ENCODE assay signal across 14 mouse cellular contexts in the genomic region with DNA sequence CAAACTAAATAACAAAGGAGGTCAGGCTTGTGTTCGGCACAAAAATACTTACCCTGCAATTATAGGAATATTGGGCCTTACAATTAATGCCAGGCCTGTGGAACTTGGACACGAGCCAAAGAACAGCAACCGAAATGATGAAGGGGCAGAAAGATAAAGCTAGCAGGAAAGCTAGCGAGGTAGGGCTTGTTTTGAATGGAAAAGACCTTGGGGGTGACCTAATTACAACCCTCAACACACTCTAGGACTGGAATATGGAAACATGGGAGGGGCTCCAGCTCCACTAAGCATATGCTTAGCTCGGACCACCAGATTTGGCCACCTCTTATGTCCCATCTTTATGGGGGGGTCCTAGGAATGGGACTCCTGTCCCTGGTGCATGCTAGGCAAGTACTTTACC.
DNase-seq lines count a peak whose midpoint lies in the region; ATAC-seq and TF ChIP-seq lines count a peak whose summit lies in the region.
"Had no signal": no experiment of that assay in that cellular context is flagged by ENCODE, and none has a peak within 500 bp of the region (broad histone marks: within the 10 kb centered on the region; RNA-seq: fewer than 3 reads in every experiment).

No protein-coding gene starts in this region.

- no peaks in the 10 kb centered on the region for H3K9me3 ChIP-seq in hindbrain, postnatal 0 days (ENCODE audit: low read length)
- H3K9me3 ChIP-seq in hindbrain, embryonic 14.5 days (ENCODE audit: control insufficient read depth, low read length), result no peaks in the 10 kb centered on the region
- no peaks in the 10 kb centered on the region for H3K9me3 ChIP-seq in neural tube, embryonic 15.5 days (replicated peaks)
- no peaks in the 10 kb centered on the region for H3K9me3 ChIP-seq in intestine, embryonic 16.5 days (ENCODE audit: control insufficient read depth, low read length)

- H3K36me3 ChIP-seq in hindbrain, postnatal 0 days (ENCODE audit: insufficient read depth, low read length), result no peaks in the 10 kb centered on the region
- no peaks in the 10 kb centered on the region for H3K36me3 ChIP-seq in hindbrain, embryonic 14.5 days (replicated peaks; ENCODE audit: control insufficient read depth, insufficient read depth)
- H3K36me3 ChIP-seq in neural tube, embryonic 15.5 days, result no peaks in the 10 kb centered on the region
- H3K36me3 ChIP-seq in intestine, embryonic 16.5 days (ENCODE audit: control insufficient read depth, insufficient read depth, low read length), result no peaks in the 10 kb centered on the region

- DNase-seq in hindbrain, postnatal 0 days (ENCODE audit: low spot score), result peak; percentile 12
- no peak for DNase-seq in hindbrain, embryonic 14.5 days (ENCODE audit: low spot score)
- no peak for DNase-seq in neural tube, embryonic 10.5 days (ENCODE audit: extremely low spot score, low spot score)
- DNase-seq in embryo, embryonic 9.5 days (ENCODE audit: extremely low spot score), result no peak
- DNase-seq in urinary bladder, postnatal 4 days (ENCODE audit: low spot score in 2 of 2), result no peak
- DNase-seq: cerebellum, adult 9-11 months; gastrocnemius, postnatal 10 days; spleen, adult 18-20 months had no signal

- no peak overlapping the region for H3K27ac ChIP-seq in hindbrain, postnatal 0 days
- no peak overlapping the region for H3K27ac ChIP-seq in hindbrain, embryonic 14.5 days
- H3K27ac ChIP-seq in neural tube, embryonic 15.5 days (replicated peaks), result no peak overlapping the region
- H3K27ac ChIP-seq in intestine, embryonic 16.5 days (ENCODE audit: low read length), result no peak overlapping the region
- H3K27ac ChIP-seq: macrophage had no signal

- no peaks in the 10 kb centered on the region for H3K4me1 ChIP-seq in hindbrain, postnatal 0 days (ENCODE audit: insufficient read depth, low read length)
- H3K4me1 ChIP-seq in hindbrain, embryonic 14.5 days (replicated peaks; ENCODE audit: control insufficient read depth, insufficient read depth, low read length), result no peaks in the 10 kb centered on the region
- H3K4me1 ChIP-seq in neural tube, embryonic 15.5 days, result no peaks in the 10 kb centered on the region
- H3K4me1 ChIP-seq in intestine, embryonic 16.5 days (ENCODE audit: control insufficient read depth, insufficient read depth, low read length), result no peaks in the 10 kb centered on the region; the same call in 1 of the 2 replicates

- no peak overlapping the region for H3K4me3 ChIP-seq in hindbrain, postnatal 0 days (ENCODE audit: low read length)
- no peak overlapping the region for H3K4me3 ChIP-seq in hindbrain, embryonic 14.5 days (replicated peaks; ENCODE audit: low read length)
- H3K4me3 ChIP-seq in neural tube, embryonic 15.5 days (replicated peaks), result no peak overlapping the region
- H3K4me3 ChIP-seq in intestine, embryonic 16.5 days (ENCODE audit: low read length), result peak overlapping the region; percentile 7

- no peak for ATAC-seq in hindbrain, postnatal 0 days
- no peak for ATAC-seq in hindbrain, embryonic 14.5 days (ENCODE audit: low FRiP score)
- ATAC-seq in neural tube, embryonic 15.5 days (ENCODE audit: low FRiP score), result no peak
- ATAC-seq in intestine, embryonic 16.5 days, result 0 out of 2 replicates have a peak, but pooled peaks have one; percentile 26
- ATAC-seq: CD4-positive, CD25-positive, alpha-beta regulatory T cell, adult 4 months; Patski had no signal

- H3K4me2 ChIP-seq in hindbrain, postnatal 0 days (ENCODE audit: low read depth, low read length), result no peak overlapping the region
- H3K4me2 ChIP-seq in hindbrain, embryonic 14.5 days (replicated peaks), result no peak overlapping the region
- H3K4me2 ChIP-seq in neural tube, embryonic 15.5 days, result peak overlapping the region; percentile 13; the same call in 1 of the 2 replicates
- peak overlapping the region; percentile 35 for H3K4me2 ChIP-seq in intestine, embryonic 16.5 days (ENCODE audit: low read depth, low read length)
- H3K4me2 ChIP-seq: heart, embryonic 11.5 days had no signal

- WGBS in hindbrain, postnatal 0 days, result 49% methylated on average over 5 of the region's 5 CpGs
- WGBS in hindbrain, embryonic 14.5 days, result 50% methylated on average over 5 of the region's 5 CpGs
- 48% methylated on average over 5 of the region's 5 CpGs for WGBS in neural tube, embryonic 15.5 days
- WGBS in intestine, embryonic 16.5 days, result 42% methylated on average over 5 of the region's 5 CpGs

- no peaks in the 10 kb centered on the region for H3K27me3 ChIP-seq in hindbrain, postnatal 0 days (ENCODE audit: insufficient read depth, low read length)
- no peaks in the 10 kb centered on the region for H3K27me3 ChIP-seq in hindbrain, embryonic 14.5 days (ENCODE audit: control insufficient read depth, insufficient read depth, low read length)
- H3K27me3 ChIP-seq in neural tube, embryonic 15.5 days (replicated peaks), result no peaks in the 10 kb centered on the region; the same call in 1 of the 2 replicates
- no peaks in the 10 kb centered on the region for H3K27me3 ChIP-seq in intestine, embryonic 16.5 days (replicated peaks; ENCODE audit: control insufficient read depth, insufficient read depth, low read length)

- TF ChIP-seq CTCF in hindbrain, postnatal 0 days (IDR thresholded peaks at IDR 0.05; ENCODE audit: low read depth), result no peak

- H3K9ac ChIP-seq in hindbrain, postnatal 0 days (replicated peaks; ENCODE audit: low read length), result no peak overlapping the region
- no peak overlapping the region for H3K9ac ChIP-seq in hindbrain, embryonic 14.5 days
- H3K9ac ChIP-seq in neural tube, embryonic 15.5 days (replicated peaks), result no peak overlapping the region
- H3K9ac ChIP-seq in intestine, embryonic 16.5 days (ENCODE audit: low read depth, low read length), result no peak overlapping the region

Comparison
In these comparisons a context has a peak if more than half of its experiments do, and no peak if none do; other contexts are left out.
1. H3K4me2 ChIP-seq: peak in neural tube, embryonic 15.5 days (single experiment) and intestine, embryonic 16.5 days (single experiment); none in hindbrain, postnatal 0 days (single experiment) and hindbrain, embryonic 14.5 days (single experiment).